Mouse (Mus musculus) retina, postnatal 7 days (tissue): ENCODE measurements around the gene Rab31.

ENCODE experiments used
- DNase-seq: peaks from one replicate; pipeline ENCODE4 v3.0.0-alpha.2; 2012; ENCODE audit warnings: low read depth, low spot score

Gene Rab31

GRCm38 (mm10) chr17:65666388-65667161, 106.0 kb downstream of the Rab31 start:
- no peak for DNase-seq

GRCm38 (mm10) chr17:65665786-65666387, 106.7 kb downstream of the Rab31 start:
- DNase-seq = no peak

GRCm38 (mm10) chr17:65663329-65664078, 109.0 kb downstream of the Rab31 start:
- no peak for DNase-seq

- DNase-seq = no peak
Measured at GRCm38 (mm10) chr17:65662662-65663061, 109.9 kb downstream of the Rab31 start.

GRCm38 (mm10) chr17:65658416-65658815, 114.1 kb downstream of the Rab31 start:
- DNase-seq = no peak

GRCm38 (mm10) chr17:65657958-65658357, 114.6 kb downstream of the Rab31 start:
- no peak for DNase-seq

GRCm38 (mm10) chr17:65656731-65657130, 115.8 kb downstream of the Rab31 start:
- no peak for DNase-seq

GRCm38 (mm10) chr17:65656076-65656475, 116.5 kb downstream of the Rab31 start:
- DNase-seq = no peak

GRCm38 (mm10) chr17:65655608-65656007, 116.9 kb downstream of the Rab31 start:
- DNase-seq = no peak

- no peak for DNase-seq
Measured at GRCm38 (mm10) chr17:65650598-65650997, 122.0 kb downstream of the Rab31 start.

- DNase-seq = no peak
Measured at GRCm38 (mm10) chr17:65649175-65649493, 123.4 kb downstream of the Rab31 start.

GRCm38 (mm10) chr17:65648371-65649174, 124.0 kb downstream of the Rab31 start:
- DNase-seq = no peak

- no peak for DNase-seq
Measured at GRCm38 (mm10) chr17:65647961-65648360, 124.6 kb downstream of the Rab31 start.

- no peak for DNase-seq
Measured at GRCm38 (mm10) chr17:65647226-65647625, 125.3 kb downstream of the Rab31 start.

GRCm38 (mm10) chr17:65643579-65643978, 129.0 kb downstream of the Rab31 start:
- no peak for DNase-seq

- DNase-seq = no peak
Measured at GRCm38 (mm10) chr17:65643051-65643521, 129.5 kb downstream of the Rab31 start.

- no peak for DNase-seq
Measured at GRCm38 (mm10) chr17:65642578-65642991, 130.0 kb downstream of the Rab31 start.

GRCm38 (mm10) chr17:65641734-65642218, 130.8 kb downstream of the Rab31 start, which contains the start of gene Txndc2:
Txndc2 (minus strand) TSS chr17:65642168.
- DNase-seq = no peak

- no peak for DNase-seq
Measured at GRCm38 (mm10) chr17:65639144-65639543, 133.4 kb downstream of the Rab31 start.

- DNase-seq = no peak
Measured at GRCm38 (mm10) chr17:65635715-65636360, 136.7 kb downstream of the Rab31 start.

GRCm38 (mm10) chr17:65629943-65630342, 142.6 kb downstream of the Rab31 start:
- no peak for DNase-seq
